Mouse (Mus musculus): ENCODE results near the gene Tmed6.
"Not testable (repeated sequence)": the region's sequence is repeated elsewhere in the genome, so short reads cannot be mapped to it uniquely, and the experiment has no call there.

The Tmed6 gene

DNA sequence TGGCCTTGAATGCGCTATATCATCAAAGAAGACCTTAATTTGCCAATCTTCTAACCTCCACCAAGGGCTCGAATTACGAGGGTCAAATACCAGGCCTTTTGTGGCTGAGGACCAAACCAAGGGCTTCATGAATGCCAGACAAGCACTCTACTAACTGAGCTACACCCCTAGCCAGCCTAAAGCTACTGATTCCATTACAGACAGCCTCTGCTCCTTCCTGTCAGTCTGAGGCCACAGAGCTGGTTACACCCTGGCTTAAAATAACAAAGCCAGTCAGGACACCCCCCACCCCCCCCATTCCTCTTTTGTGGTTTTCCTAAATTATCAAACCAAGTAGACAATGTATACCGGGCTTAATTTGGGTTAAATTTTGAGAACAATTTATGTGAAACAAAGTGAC, 8.3 kb upstream of the Tmed6 start:
- no peak for DNase-seq

GRCm38 (mm10) chr8:107062613-107063012, 2.8 kb downstream of the Tmed6 start:
- no peak for DNase-seq

DNA sequence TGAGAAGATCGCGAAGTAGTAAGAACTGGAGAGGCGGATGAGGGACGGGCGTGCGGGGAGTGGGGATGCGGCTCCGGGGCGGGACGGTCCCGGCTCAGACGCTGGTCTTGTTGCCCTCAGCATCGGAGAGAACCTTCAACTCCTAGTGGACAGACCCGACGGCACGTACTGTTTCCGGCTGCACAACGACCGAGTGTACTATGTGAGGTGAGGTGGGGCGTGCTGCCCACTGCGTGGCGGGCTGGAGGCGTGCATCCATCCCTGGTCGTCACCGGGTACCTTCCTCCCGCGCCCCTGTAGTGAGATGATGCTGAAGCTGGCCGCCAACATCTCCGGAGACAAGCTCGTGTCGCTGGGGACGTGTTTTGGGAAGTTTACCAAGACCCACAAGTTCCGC, 8.5 kb downstream of the Tmed6 start:
- peak; percentile 6 for DNase-seq

GRCm38 (mm10) chr8:107056076-107056972, 9.1 kb downstream of the Tmed6 start, which contains the start of the genes Cog8 and Nip7:
Gene Cog8 (minus strand): TSS chr8:107056689.
Gene Nip7 (plus strand): TSS chr8:107056877.
- DNase-seq = peak; percentile 93

DNA sequence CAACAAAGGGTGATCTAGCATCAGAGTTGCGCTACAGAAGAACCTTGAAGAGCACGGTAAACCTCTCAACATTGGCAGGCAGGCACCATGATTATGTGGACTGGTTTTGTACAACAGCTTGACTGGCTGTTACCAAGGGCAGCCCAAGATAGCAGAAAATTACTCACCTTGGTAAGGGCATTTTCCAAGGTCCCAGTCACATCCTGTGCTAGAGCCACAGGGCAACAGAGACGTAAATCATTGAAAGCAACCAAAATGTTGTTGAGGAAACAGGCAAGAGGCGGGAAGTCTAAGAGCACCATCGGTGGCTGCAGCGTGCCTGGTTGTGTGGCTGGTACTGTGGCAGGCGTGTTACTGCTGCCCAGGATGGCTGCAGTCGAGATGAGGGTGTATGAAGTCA, 13.4 kb downstream of the Tmed6 start:
- DNase-seq = no peak

- no peak for DNase-seq
Measured at GRCm38 (mm10) chr8:107049480-107049879, 16.0 kb downstream of the Tmed6 start.

- peak; percentile 81 for DNase-seq
Measured at GRCm38 (mm10) chr8:107048061-107048941, 17.1 kb downstream of the Tmed6 start, which contains the start of gene Pdf. Gene Pdf (minus strand): TSS chr8:107048614.

DNA sequence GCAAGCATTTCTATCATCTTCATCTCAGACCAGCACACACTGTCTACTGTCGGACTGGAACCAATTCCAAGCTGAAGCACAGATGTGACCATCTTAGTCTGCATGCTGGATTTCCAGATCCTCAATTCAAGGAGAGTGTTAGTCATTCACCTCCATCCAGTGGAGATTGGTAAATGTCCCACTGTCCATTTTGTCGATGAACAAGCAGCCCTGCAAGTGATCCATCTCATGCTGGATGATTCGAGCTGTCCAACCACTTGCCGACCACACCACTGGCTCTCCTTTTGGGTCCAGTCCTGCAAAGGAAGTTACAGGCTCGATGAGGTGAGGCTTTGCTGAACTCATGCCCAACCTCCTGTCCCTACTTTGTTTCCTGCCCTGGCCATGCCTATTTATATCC, 18.5 kb downstream of the Tmed6 start:
- no peak for DNase-seq

DNA sequence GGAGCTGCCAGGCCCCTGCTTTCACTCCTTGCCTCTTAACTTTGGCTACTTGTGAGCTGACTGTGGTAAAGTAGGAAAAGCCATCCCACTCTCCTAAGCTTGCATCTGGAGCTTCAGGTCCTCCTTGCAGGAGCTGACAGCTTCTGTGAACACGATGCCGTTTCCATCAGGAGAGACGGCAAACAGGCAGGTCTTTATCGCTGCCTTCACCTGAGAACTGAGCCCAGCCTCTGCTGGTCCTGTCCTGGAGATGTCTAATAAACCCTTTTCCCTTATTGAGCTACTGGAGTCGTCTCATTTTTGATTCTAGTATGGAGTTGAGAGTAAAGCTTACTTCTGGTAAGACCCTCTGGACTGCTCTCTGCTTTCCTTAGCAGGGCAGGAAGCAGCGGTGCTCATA, 20.0 kb downstream of the Tmed6 start:
- DNase-seq = no peak

GRCm38 (mm10) chr8:107040632-107041031, 24.8 kb downstream of the Tmed6 start:
- DNase-seq = no peak

DNA sequence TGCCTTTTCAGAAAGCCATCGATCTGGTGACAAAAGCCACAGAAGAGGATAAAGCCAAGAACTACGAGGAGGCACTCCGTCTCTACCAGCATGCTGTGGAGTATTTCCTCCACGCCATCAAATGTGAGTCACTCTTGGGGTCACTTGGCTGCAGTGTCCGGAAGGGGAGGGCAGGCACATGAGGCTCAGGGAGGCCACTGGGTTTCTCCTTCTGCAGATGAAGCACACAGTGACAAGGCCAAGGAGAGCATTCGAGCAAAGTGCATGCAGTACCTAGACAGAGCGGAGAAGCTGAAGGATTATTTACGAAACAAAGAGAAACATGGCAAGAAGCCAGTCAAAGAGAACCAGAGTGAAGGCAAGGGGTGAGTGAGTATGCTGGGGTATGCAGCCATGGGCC, 28.8 kb downstream of the Tmed6 start:
- DNase-seq = no peak

- no peak for DNase-seq
Measured at GRCm38 (mm10) chr8:107035641-107036040, 29.8 kb downstream of the Tmed6 start.

GRCm38 (mm10) chr8:107033609-107034008, 31.8 kb downstream of the Tmed6 start:
- not testable (repeated sequence) for DNase-seq

DNA sequence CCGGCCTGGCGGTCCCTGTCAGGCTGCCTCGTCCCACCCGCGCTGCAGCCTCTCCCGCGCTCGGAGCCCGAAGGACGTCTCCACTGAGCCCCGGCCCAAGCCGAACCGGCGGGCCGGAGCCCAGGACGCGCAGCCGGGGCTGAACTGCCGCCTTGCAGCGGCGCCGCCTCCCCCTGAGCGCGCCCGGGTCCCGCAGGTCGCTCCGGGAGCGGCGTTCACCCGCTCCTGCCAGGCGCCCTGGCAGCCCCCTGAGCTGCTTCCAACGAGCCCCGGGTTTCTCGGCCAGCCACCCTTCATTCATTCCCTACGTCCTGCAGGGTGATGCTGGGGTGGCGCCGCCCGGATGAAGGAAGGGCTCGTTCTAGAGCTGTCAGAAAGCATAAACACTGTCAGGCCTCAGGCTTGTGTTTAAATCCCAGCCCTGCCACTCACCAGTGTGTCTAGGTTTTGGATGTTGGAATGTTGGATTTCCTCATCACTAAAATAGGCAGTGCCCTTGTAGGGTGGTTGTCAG, 33.8 kb downstream of the Tmed6 start:
- no peak for DNase-seq

GRCm38 (mm10) chr8:107030650-107031576, 34.5 kb downstream of the Tmed6 start, which contains the start of gene Vps4a:
Gene Vps4a (plus strand): TSS chr8:107031222.
- DNase-seq = peak; percentile 98

DNA sequence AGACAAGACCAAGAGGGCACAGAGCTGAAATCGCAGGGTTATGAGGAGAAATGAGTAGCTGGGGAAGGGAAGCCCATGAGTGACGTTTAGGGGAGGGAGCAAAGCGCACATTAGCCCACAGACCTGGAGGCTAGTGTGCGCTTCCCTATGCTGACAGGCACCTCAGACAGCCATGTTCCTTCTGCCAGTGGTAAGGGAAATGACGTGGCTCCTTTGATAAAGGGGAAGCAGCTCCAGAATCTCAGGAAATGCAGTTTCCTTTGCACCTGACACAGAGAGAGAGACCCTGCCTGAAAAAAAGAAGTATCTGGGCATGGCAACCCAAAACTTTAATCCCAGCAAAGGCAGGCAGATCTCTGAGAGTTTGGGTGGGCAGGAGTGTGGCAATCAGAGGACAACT, 35.4 kb downstream of the Tmed6 start:
- no peak for DNase-seq

GRCm38 (mm10) chr8:107029310-107029709, 36.1 kb downstream of the Tmed6 start:
- no peak for DNase-seq

- no peak for DNase-seq
Measured at GRCm38 (mm10) chr8:107023479-107023878, 42.0 kb downstream of the Tmed6 start.

GRCm38 (mm10) chr8:107014915-107015314, 50.5 kb downstream of the Tmed6 start:
- DNase-seq = no peak

DNA sequence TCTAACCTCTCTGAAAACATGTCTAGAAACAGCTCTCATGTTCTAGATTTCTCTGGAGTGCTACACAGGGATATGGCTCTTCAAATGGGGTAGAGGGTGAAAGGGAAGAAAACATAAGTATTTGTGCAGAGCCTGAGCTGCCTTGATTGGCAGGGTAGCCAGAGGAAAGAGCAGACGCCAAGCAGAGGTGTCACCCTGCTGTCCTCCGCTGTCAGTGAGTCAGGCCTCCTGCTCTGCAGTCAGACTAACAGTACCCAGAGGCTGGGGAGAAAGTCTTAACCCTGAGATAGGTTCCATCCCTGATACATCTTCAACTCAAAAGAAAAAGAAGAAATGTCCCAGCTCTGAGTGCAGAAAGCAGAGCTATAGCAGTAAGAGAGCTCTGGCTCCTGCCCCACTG, 52.8 kb downstream of the Tmed6 start:
- no peak for DNase-seq
